Mouse (Mus musculus): Measurements from ENCODE around the gene Srd5a2.

Gene Srd5a2

DNA sequence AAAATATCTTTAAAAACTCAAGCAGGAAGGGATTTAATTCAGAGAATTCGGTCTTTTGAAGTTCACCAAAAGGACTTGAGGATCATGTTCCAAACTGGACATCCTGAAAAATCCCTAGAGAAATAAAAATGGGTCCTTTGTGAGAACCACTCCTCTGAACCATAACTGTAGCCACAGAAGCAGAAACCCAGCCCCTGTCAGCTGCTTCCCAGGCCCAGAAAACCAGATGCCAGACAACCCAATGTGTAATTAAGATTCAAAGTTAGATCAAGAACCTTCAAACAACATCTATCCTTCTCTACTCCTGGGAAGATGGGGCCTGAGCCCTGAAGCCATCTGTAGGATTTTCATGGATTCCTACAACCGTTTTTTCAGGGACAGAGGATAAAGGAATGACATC lies 61.1 kb downstream of the Srd5a2 start:
- no peak for DNase-seq (ENCODE audit: low read depth in 2 of 2, low spot score in 2 of 2)

DNA sequence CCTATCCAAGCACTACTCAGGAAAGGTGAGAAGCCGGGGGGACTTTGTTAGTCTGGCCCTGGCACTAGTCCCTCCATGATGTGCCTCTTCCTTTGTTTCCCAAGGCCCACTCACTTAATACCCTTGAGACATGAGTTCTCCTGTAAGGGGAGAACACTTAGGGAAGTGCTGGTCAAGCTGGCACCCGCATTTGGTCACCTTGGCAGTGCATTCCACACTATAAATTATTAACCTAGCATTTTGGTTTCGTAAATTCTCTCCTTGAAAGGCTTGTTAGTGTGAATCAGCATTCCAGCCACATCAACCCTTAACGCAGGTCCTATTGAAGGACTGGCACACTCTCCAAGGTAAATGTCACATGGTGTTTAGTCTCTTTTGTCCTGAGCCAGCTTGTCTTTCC lies 61.8 kb downstream of the Srd5a2 start:
- DNase-seq (ENCODE audit: low read depth in 2 of 2, low spot score in 2 of 2) = no peak

DNA sequence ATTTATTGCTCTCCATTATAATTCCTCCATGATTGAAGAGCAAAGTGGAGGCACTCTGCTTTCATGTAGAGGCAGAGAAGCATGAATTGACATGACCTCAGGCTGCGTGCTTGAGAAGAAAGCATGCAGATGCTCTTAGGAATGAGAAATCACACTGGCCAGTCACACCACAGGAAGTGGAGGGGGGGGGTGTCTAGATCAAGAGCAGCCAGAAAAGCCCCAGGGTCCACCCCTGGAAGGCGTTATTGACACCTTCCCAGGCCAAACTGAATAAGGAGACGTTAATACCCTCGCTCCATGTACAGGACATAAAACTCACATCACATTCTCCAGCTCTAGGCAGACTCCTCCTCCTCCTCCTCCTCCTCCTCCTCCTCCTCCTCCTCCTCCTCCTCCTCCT lies 63.2 kb downstream of the Srd5a2 start:
- no peak for DNase-seq (ENCODE audit: low read depth in 2 of 2, low spot score in 2 of 2)

DNA sequence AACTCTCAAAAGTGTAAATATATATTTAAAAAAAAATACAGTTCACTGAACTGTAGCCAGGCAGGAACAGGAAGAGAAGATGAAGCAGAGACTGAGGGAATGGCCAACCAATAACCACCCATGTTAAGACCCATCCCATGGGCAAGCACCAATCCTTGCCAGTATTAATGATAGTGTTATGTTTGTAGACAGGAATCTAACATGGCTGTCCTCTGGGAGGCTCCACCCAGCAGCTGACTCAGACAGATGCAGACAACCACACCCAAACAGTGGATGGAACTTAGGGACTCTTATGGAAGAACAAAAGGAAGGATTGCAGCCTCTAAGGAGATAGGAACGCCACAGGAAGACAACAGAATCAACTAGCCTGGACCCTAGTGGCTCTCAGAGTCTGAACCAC lies 64.8 kb downstream of the Srd5a2 start:
- no peak for DNase-seq (ENCODE audit: low read depth in 2 of 2, low spot score in 2 of 2)

DNA sequence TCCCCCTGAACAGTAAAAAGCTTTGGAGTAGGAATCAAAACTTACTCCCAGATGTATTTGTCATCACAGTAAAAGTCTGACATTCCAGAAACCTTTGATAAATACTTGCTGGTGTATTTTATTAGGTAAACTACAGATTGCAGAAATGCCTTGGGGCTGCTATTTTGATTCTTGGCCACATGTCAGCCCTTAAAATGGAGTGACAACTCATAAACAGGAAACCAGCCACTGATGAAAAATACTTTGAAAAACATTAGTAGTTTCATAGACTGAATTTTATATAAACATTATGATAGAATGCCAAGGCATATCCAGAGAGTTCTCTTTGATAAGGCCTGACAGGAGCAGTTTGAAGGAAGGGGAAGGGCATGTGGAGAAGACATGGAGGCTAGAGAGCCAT lies 71.7 kb downstream of the Srd5a2 start:
- no peak for DNase-seq (ENCODE audit: low read depth in 2 of 2, low spot score in 2 of 2)

DNA sequence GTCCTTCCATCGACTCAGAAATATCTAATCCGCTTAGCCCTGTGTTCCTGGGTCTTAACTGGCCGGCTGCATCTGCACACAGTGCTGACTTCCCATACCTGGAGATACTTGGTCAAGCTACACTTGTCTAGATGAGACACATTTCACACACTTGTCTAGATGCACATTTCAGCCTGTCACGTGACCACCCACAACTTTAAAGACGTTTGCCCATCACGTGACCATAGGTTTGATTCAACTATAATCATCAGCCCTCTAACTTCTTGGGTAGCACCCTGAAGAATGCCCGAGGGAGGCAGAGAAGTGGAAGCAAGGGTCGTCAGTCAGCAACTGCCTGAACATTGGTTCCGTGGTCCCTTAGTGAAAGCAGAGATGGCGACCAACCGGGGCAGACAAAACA lies 75.1 kb downstream of the Srd5a2 start:
- DNase-seq (ENCODE audit: low read depth in 2 of 2, low spot score in 2 of 2) = no peak

DNA sequence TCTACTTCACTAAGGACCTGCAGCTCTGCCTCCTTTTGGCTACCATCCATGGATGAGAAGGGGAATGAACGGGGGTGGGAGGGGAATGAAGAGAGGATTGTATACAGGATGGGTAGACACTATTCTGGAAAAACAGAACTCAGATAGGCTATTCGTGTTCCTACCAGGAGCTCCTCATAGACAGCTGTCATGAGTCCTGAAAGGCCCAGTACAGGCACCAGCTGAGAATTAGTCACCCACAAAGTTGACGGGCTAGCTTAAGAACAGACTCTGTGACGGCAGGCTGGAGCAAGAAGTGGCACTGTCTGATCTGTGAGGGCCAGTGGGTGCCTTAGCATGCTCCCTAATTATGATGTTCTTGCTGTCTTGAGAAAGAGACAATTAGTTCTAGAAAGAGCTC lies 76.4 kb downstream of the Srd5a2 start:
- no peak for DNase-seq (ENCODE audit: low read depth in 2 of 2, low spot score in 2 of 2)

DNA sequence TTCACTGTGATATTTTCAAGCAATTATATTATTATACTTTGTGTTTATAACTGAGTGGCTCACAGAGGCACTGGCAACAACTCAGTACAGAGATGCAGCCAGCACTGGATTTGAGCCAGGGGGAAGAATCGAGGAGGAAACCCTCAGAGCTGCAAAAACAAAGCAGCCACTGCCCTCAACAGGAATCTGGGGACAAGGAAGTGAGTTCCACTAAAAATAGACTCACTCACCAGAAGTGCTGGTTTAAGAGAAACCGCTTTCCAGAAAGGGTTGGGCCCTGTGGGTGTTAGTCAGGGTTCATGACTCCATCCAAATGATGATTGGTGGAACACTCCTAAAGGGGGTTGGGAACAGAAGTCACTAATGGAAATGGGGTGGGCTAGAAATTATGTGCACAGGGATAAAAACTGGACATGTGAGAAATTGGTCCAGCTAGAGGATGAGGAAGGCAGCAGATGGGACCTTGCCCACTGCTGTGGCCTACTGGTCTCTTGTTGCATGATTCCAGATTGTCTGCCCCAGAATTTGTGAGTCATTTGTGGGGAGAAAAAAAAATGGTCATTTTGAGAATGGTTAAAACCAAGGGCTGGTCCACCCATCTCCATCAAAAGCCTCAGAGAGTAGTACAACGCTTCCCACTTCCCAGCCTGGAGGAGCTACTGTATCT lies 77.2 kb downstream of the Srd5a2 start:
- no peak for DNase-seq (ENCODE audit: low read depth in 2 of 2, low spot score in 2 of 2)

Data from CD8-positive naive resting alpha-beta T cell, adult 2 months (primary cell).